Mouse (Mus musculus): ENCODE results near the gene Limch1. TPM values are rescaled to one million over a fixed set of nuclear protein-coding genes. Genes with fewer than 3 reads are reported as not detected.

Limch1 gene
- polyA plus RNA-seq, 1 experiment from 2014 or later = 6.1 TPM

GRCm38 (mm10) chr5:66815877-66816276 lies 70.2 kb downstream of the Limch1 start:
- Histone ChIP-seq H3K27me3 (ENCODE audit: control insufficient read depth, insufficient read depth, low read length) (no peaks in the 10 kb centered on the region), H3K27ac (replicated peaks) (no peak overlapping the region), H3K4me3 (ENCODE audit: low read depth, low read length) (no peak overlapping the region), H3K4me1 (replicated peaks; ENCODE audit: control insufficient read depth, insufficient read depth) (no peaks in the 10 kb centered on the region), H3K36me3 (ENCODE audit: control insufficient read depth, insufficient read depth, low read length) (no peaks in the 10 kb centered on the region), H3K9me3 (ENCODE audit: control insufficient read depth, low read length) (no peaks in the 10 kb centered on the region), H3K4me2 (replicated peaks; ENCODE audit: low read depth) (no peak overlapping the region), H3K9ac (ENCODE audit: low read length) (no peak overlapping the region)
- DNase-seq (ENCODE audit: low spot score) (no peak), ATAC-seq (ENCODE audit: low FRiP score, low TSS enrichment) (no peak)
- TF ChIP-seq EP300 (optimal IDR thresholded peaks at IDR 0.05) = no peak
- TF ChIP-seq CTCF (IDR thresholded peaks at IDR 0.05; ENCODE audit: low read depth) = no peak
- 27% methylated on average over 6 of the region's 6 CpGs for WGBS

- no peak for DNase-seq (ENCODE audit: low spot score)
- no peak overlapping the region for H3K9ac ChIP-seq (ENCODE audit: low read length)
- no peak overlapping the region for H3K4me3 ChIP-seq (ENCODE audit: low read depth, low read length)
- H3K27me3 ChIP-seq (ENCODE audit: control insufficient read depth, insufficient read depth, low read length) = no peaks in the 10 kb centered on the region
- 50% methylated on average over 18 of the region's 18 CpGs for WGBS
- TF ChIP-seq EP300 (optimal IDR thresholded peaks at IDR 0.05) (no peak), CTCF (IDR thresholded peaks at IDR 0.05; ENCODE audit: low read depth) (no peak)
- no peaks in the 10 kb centered on the region for H3K4me1 ChIP-seq (replicated peaks; ENCODE audit: control insufficient read depth, insufficient read depth)
- H3K9me3 ChIP-seq (ENCODE audit: control insufficient read depth, low read length) = no peaks in the 10 kb centered on the region
- no peak for ATAC-seq (ENCODE audit: low FRiP score, low TSS enrichment)
- H3K27ac ChIP-seq (replicated peaks) = no peak overlapping the region
- no peak overlapping the region for H3K4me2 ChIP-seq (replicated peaks; ENCODE audit: low read depth)
- no peaks in the 10 kb centered on the region for H3K36me3 ChIP-seq (ENCODE audit: control insufficient read depth, insufficient read depth, low read length)
Observed at GRCm38 (mm10) chr5:66816751-66817150, 71.1 kb downstream of the Limch1 start.

- TF ChIP-seq CTCF (IDR thresholded peaks at IDR 0.05; ENCODE audit: low read depth) (no peak), EP300 (optimal IDR thresholded peaks at IDR 0.05) (no peak)
- no peak overlapping the region for H3K4me2 ChIP-seq (replicated peaks; ENCODE audit: low read depth)
Observed at GRCm38 (mm10) chr5:66817184-66817956, 71.7 kb downstream of the Limch1 start.

GRCm38 (mm10) chr5:66822500-66823205 lies 77.0 kb downstream of the Limch1 start:
- no peak for ATAC-seq (ENCODE audit: low FRiP score, low TSS enrichment)
- WGBS = 80% methylated on average over 6 of the region's 6 CpGs

More at GRCm38 (mm10) chr5:66817184-66817956, 71.7 kb downstream of the Limch1 start:
- WGBS = 94% methylated on average over 8 of the region's 8 CpGs
- DNase-seq (ENCODE audit: low spot score) (no peak), ATAC-seq (ENCODE audit: low FRiP score, low TSS enrichment) (no peak)
- H3K9me3 ChIP-seq (ENCODE audit: control insufficient read depth, low read length) = no peaks in the 10 kb centered on the region
- H3K4me1 ChIP-seq (replicated peaks; ENCODE audit: control insufficient read depth, insufficient read depth) = no peaks in the 10 kb centered on the region
- no peaks in the 10 kb centered on the region for H3K36me3 ChIP-seq (ENCODE audit: control insufficient read depth, insufficient read depth, low read length)
- H3K4me3 ChIP-seq (ENCODE audit: low read depth, low read length) = no peak overlapping the region
- H3K27me3 ChIP-seq (ENCODE audit: control insufficient read depth, insufficient read depth, low read length) = no peaks in the 10 kb centered on the region
- no peak overlapping the region for H3K27ac ChIP-seq (replicated peaks)
- no peak overlapping the region for H3K9ac ChIP-seq (ENCODE audit: low read length)

GRCm38 (mm10) chr5:66825586-66825985 lies 80.0 kb downstream of the Limch1 start:
- DNase-seq (ENCODE audit: low spot score) (no peak), ATAC-seq (ENCODE audit: low FRiP score, low TSS enrichment) (no peak)
- Histone ChIP-seq H3K9ac (ENCODE audit: low read length) (no peak overlapping the region), H3K27ac (replicated peaks) (no peak overlapping the region), H3K9me3 (ENCODE audit: control insufficient read depth, low read length) (no peaks in the 10 kb centered on the region), H3K4me1 (replicated peaks; ENCODE audit: control insufficient read depth, insufficient read depth) (no peaks in the 10 kb centered on the region), H3K4me2 (replicated peaks; ENCODE audit: low read depth) (no peak overlapping the region), H3K27me3 (ENCODE audit: control insufficient read depth, insufficient read depth, low read length) (no peaks in the 10 kb centered on the region), H3K4me3 (ENCODE audit: low read depth, low read length) (no peak overlapping the region), H3K36me3 (ENCODE audit: control insufficient read depth, insufficient read depth, low read length) (no peaks in the 10 kb centered on the region)
- TF ChIP-seq CTCF (IDR thresholded peaks at IDR 0.05; ENCODE audit: low read depth) (no peak), EP300 (optimal IDR thresholded peaks at IDR 0.05) (no peak)
- WGBS = 86% methylated on average over 4 of the region's 4 CpGs

More at GRCm38 (mm10) chr5:66822500-66823205, 77.0 kb downstream of the Limch1 start:
- H3K9ac ChIP-seq (ENCODE audit: low read length) = no peak overlapping the region
- no peak overlapping the region for H3K4me2 ChIP-seq (replicated peaks; ENCODE audit: low read depth)
- H3K27me3 ChIP-seq (ENCODE audit: control insufficient read depth, insufficient read depth, low read length) = no peaks in the 10 kb centered on the region
- H3K4me3 ChIP-seq (ENCODE audit: low read depth, low read length) = no peak overlapping the region
- H3K27ac ChIP-seq (replicated peaks) = no peak overlapping the region
- H3K9me3 ChIP-seq (ENCODE audit: control insufficient read depth, low read length) = no peaks in the 10 kb centered on the region
- H3K4me1 ChIP-seq (replicated peaks; ENCODE audit: control insufficient read depth, insufficient read depth) = no peaks in the 10 kb centered on the region
- DNase-seq (ENCODE audit: low spot score) = no peak
- TF ChIP-seq EP300 (optimal IDR thresholded peaks at IDR 0.05) (no peak), CTCF (IDR thresholded peaks at IDR 0.05; ENCODE audit: low read depth) (no peak)
- no peaks in the 10 kb centered on the region for H3K36me3 ChIP-seq (ENCODE audit: control insufficient read depth, insufficient read depth, low read length)

- no peak for TF ChIP-seq EP300 (optimal IDR thresholded peaks at IDR 0.05)
- no peak for TF ChIP-seq CTCF (IDR thresholded peaks at IDR 0.05; ENCODE audit: low read depth)
- no peak for DNase-seq (ENCODE audit: low spot score)
- Histone ChIP-seq H3K27me3 (ENCODE audit: control insufficient read depth, insufficient read depth, low read length) (no peaks in the 10 kb centered on the region), H3K4me1 (replicated peaks; ENCODE audit: control insufficient read depth, insufficient read depth) (no peaks in the 10 kb centered on the region), H3K9me3 (ENCODE audit: control insufficient read depth, low read length) (no peaks in the 10 kb centered on the region), H3K4me2 (replicated peaks; ENCODE audit: low read depth) (no peak overlapping the region), H3K4me3 (ENCODE audit: low read depth, low read length) (no peak overlapping the region), H3K27ac (replicated peaks) (no peak overlapping the region), H3K36me3 (ENCODE audit: control insufficient read depth, insufficient read depth, low read length) (no peaks in the 10 kb centered on the region), H3K9ac (ENCODE audit: low read length) (no peak overlapping the region)
- no peak for ATAC-seq (ENCODE audit: low FRiP score, low TSS enrichment)
- WGBS = 32% methylated on average over 8 of the region's 8 CpGs
Observed at GRCm38 (mm10) chr5:66826844-66827243, 81.2 kb downstream of the Limch1 start.

All from stomach, postnatal 0 days (tissue).